Mouse (Mus musculus): ENCODE results near the gene Syce2. TPM values are rescaled to one million over a fixed set of nuclear protein-coding genes. Genes with fewer than 3 reads are reported as not detected.

Syce2 gene
- polyA plus RNA-seq, 1 experiment from 2014 or later, result 55.0 TPM

GRCm38 (mm10) chr8:84846094-84846721, 25.7 kb upstream of the Syce2 start:
- Histone ChIP-seq H3K9me3 (no peaks in the 10 kb centered on the region), H3K27me3 (no peaks in the 10 kb centered on the region), H3K27ac (replicated peaks) (peak overlapping the region; percentile 86), H3K4me3 (peak overlapping the region; percentile 95), H3K36me3 (peaks cover 41% of the 10 kb centered on the region), H3K4me1 (peaks cover 37% of the 10 kb centered on the region), H3K4me2 (replicated peaks) (peak overlapping the region; percentile 78), H3K9ac (replicated peaks) (peak overlapping the region; percentile 97)
- ATAC-seq (replicated peaks), result no peak
- WGBS, result under 1% methylated on average over 30 of the region's 30 CpGs

- Histone ChIP-seq H3K9me3 (no peaks in the 10 kb centered on the region), H3K27ac (replicated peaks) (peak within 1 kb of the TSS; percentile 86), H3K4me3 (peak within 1 kb of the TSS; percentile 95), H3K9ac (replicated peaks) (peak within 1 kb of the TSS; percentile 97), H3K27me3 (no peaks in the 10 kb centered on the region), H3K36me3 (peaks cover 33% of the 10 kb centered on the region), H3K4me1 (peaks cover 37% of the 10 kb centered on the region), H3K4me2 (replicated peaks) (peak within 1 kb of the TSS; percentile 78)
- under 1% methylated on average over 55 of the region's 55 CpGs for whole genome bisulfite sequencing
- peak; percentile 99 for ATAC-seq (replicated peaks)
These were observed 25.0 kb upstream of the Syce2 start, which contains the start of gene Calr for GRCm38 (mm10) chr8:84846722-84847572. Gene Calr (minus strand): TSS chr8:84846934.

- H3K4me2 ChIP-seq (replicated peaks), result peak overlapping the region; percentile 68
- no peak for ATAC-seq (replicated peaks)
- H3K36me3 ChIP-seq, result peaks cover 24% of the 10 kb centered on the region
- no peaks in the 10 kb centered on the region for H3K9me3 ChIP-seq
- peak overlapping the region; percentile 82 for H3K27ac ChIP-seq (replicated peaks)
- H3K27me3 ChIP-seq, result no peaks in the 10 kb centered on the region
- peaks cover 34% of the 10 kb centered on the region for H3K4me1 ChIP-seq
- WGBS, result 48% methylated on average over 6 of the region's 6 CpGs
- H3K4me3 ChIP-seq, result peak overlapping the region; percentile 95
- H3K9ac ChIP-seq (replicated peaks), result peak overlapping the region; percentile 70
These were observed 24.1 kb upstream of the Syce2 start for GRCm38 (mm10) chr8:84847684-84848435.

- H3K9ac ChIP-seq (replicated peaks), result no peak overlapping the region
- H3K9me3 ChIP-seq, result no peaks in the 10 kb centered on the region
- H3K4me1 ChIP-seq, result peaks cover 18% of the 10 kb centered on the region
- H3K4me3 ChIP-seq, result peak overlapping the region; percentile 63
- H3K36me3 ChIP-seq, result peaks cover 11% of the 10 kb centered on the region
- no peak overlapping the region for H3K27ac ChIP-seq (replicated peaks)
- H3K4me2 ChIP-seq (replicated peaks), result no peak overlapping the region
- 96% methylated on average over 3 of the region's 3 CpGs for WGBS
- H3K27me3 ChIP-seq, result no peaks in the 10 kb centered on the region
- ATAC-seq (replicated peaks), result peak; percentile 44
These were observed 15.5 kb upstream of the Syce2 start for GRCm38 (mm10) chr8:84856434-84856833.

GRCm38 (mm10) chr8:84856864-84857441, 15.0 kb upstream of the Syce2 start, which contains the start of gene Farsa:
Gene Farsa (plus strand): TSS chr8:84856989.
- peak within 1 kb of the TSS; percentile 31 for H3K27ac ChIP-seq (replicated peaks)
- H3K4me1 ChIP-seq, result peaks cover 18% of the 10 kb centered on the region
- peak; percentile 93 for ATAC-seq (replicated peaks)
- H3K4me3 ChIP-seq, result peak within 1 kb of the TSS; percentile 63
- no peaks in the 10 kb centered on the region for H3K9me3 ChIP-seq
- under 1% methylated on average over 39 of the region's 39 CpGs for WGBS
- peaks cover 17% of the 10 kb centered on the region for H3K36me3 ChIP-seq
- H3K9ac ChIP-seq (replicated peaks), result peak within 1 kb of the TSS; percentile 79
- H3K4me2 ChIP-seq (replicated peaks), result peak within 1 kb of the TSS; percentile 81
- H3K27me3 ChIP-seq, result no peaks in the 10 kb centered on the region

- Histone ChIP-seq H3K4me2 (replicated peaks) (peak overlapping the region; percentile 92), H3K4me1 (peaks cover 21% of the 10 kb centered on the region), H3K4me3 (peak overlapping the region; percentile 47), H3K9me3 (no peaks in the 10 kb centered on the region), H3K27me3 (no peaks in the 10 kb centered on the region), H3K27ac (replicated peaks) (no peak overlapping the region), H3K36me3 (peaks cover 23% of the 10 kb centered on the region), H3K9ac (replicated peaks) (peak overlapping the region; percentile 56)
- WGBS, result 3% methylated on average over 54 of the region's 54 CpGs
- peak; percentile 73 for ATAC-seq (replicated peaks)
These were observed 526 bp downstream of the Syce2 start for GRCm38 (mm10) chr8:84872309-84872965.

GRCm38 (mm10) chr8:84873016-84873415, 1.1 kb downstream of the Syce2 start:
- WGBS, result 65% methylated on average over 4 of the region's 4 CpGs
- no peaks in the 10 kb centered on the region for H3K9me3 ChIP-seq
- no peak for ATAC-seq (replicated peaks)

GRCm38 (mm10) chr8:84874339-84874738, 2.4 kb downstream of the Syce2 start:
- H3K4me3 ChIP-seq, result no peak overlapping the region
- no peaks in the 10 kb centered on the region for H3K9me3 ChIP-seq
- WGBS, result 86% methylated on average over 3 of the region's 3 CpGs
- no peak for ATAC-seq (replicated peaks)
- H3K9ac ChIP-seq (replicated peaks), result no peak overlapping the region
- H3K4me1 ChIP-seq, result peaks cover 28% of the 10 kb centered on the region
- H3K36me3 ChIP-seq, result peaks cover 5% of the 10 kb centered on the region
- H3K27me3 ChIP-seq, result no peaks in the 10 kb centered on the region
- H3K27ac ChIP-seq (replicated peaks), result no peak overlapping the region
- no peak overlapping the region for H3K4me2 ChIP-seq (replicated peaks)

More at GRCm38 (mm10) chr8:84873016-84873415, 1.1 kb downstream of the Syce2 start:
- Histone ChIP-seq H3K9ac (replicated peaks) (no peak overlapping the region), H3K36me3 (peaks cover 17% of the 10 kb centered on the region), H3K4me3 (peak overlapping the region; percentile 47), H3K4me1 (peaks cover 27% of the 10 kb centered on the region), H3K27ac (replicated peaks) (no peak overlapping the region), H3K4me2 (replicated peaks) (peak overlapping the region; percentile 92), H3K27me3 (no peaks in the 10 kb centered on the region)

- Histone ChIP-seq H3K27me3 (no peaks in the 10 kb centered on the region), H3K4me1 (peaks cover 20% of the 10 kb centered on the region), H3K9ac (replicated peaks) (no peak overlapping the region), H3K27ac (replicated peaks) (peak overlapping the region; percentile 81), H3K36me3 (no peaks in the 10 kb centered on the region), H3K9me3 (no peaks in the 10 kb centered on the region), H3K4me3 (no peak overlapping the region), H3K4me2 (replicated peaks) (no peak overlapping the region)
- WGBS, result 43% methylated on average over 3 of the region's 3 CpGs
- peak; percentile 79 for ATAC-seq (replicated peaks)
These were observed 5.6 kb downstream of the Syce2 start for GRCm38 (mm10) chr8:84877297-84878035.

GRCm38 (mm10) chr8:84878915-84879314, 7.0 kb downstream of the Syce2 start:
- no peak overlapping the region for H3K4me2 ChIP-seq (replicated peaks)
- no peak overlapping the region for H3K27ac ChIP-seq (replicated peaks)
- H3K4me1 ChIP-seq, result peaks cover 14% of the 10 kb centered on the region
- no peaks in the 10 kb centered on the region for H3K9me3 ChIP-seq
- H3K4me3 ChIP-seq, result no peak overlapping the region
- H3K36me3 ChIP-seq, result no peaks in the 10 kb centered on the region
- no peak overlapping the region for H3K9ac ChIP-seq (replicated peaks)
- no peaks in the 10 kb centered on the region for H3K27me3 ChIP-seq
- WGBS, result 86% methylated on average over 1 of the region's 1 CpGs
- no peak for ATAC-seq (replicated peaks)

- Histone ChIP-seq H3K27ac (replicated peaks) (no peak overlapping the region), H3K4me2 (replicated peaks) (no peak overlapping the region), H3K9ac (replicated peaks) (no peak overlapping the region), H3K36me3 (peaks cover 26% of the 10 kb centered on the region), H3K4me3 (no peak overlapping the region), H3K9me3 (no peaks in the 10 kb centered on the region), H3K4me1 (no peaks in the 10 kb centered on the region), H3K27me3 (no peaks in the 10 kb centered on the region)
- WGBS, result 91% methylated on average over 4 of the region's 4 CpGs
- ATAC-seq (replicated peaks), result no peak
These were observed 12.8 kb downstream of the Syce2 start for GRCm38 (mm10) chr8:84884728-84885127.

All from forebrain, embryonic 15.5 days (tissue).